Mouse (Mus musculus) macrophage (primary cell): Measurements from ENCODE around the gene Stpg4. TPM values are rescaled to one million over a fixed set of nuclear protein-coding genes. Genes with fewer than 3 reads are reported as not detected.

ENCODE experiments used
- H3K27ac ChIP-seq: fragments of 350-480 bp; formaldehyde crosslinking; 2 replicates; pipeline ENCODE4 v1.9.0; 2021
- H3K36me3 ChIP-seq: fragments of 350-480 bp; formaldehyde crosslinking; 2 replicates; pipeline ENCODE4 v1.9.0; 2021; ENCODE audit errors: inconsistent target
- H3K4me3 ChIP-seq: fragments of 350-480 bp; formaldehyde crosslinking; 2 replicates; pipeline ENCODE4 v1.9.0; 2021; ENCODE audit errors: inconsistent target
- H3K79me2 ChIP-seq: fragments of 350-480 bp; formaldehyde crosslinking; 2 replicates; pipeline ENCODE4 v1.9.0; 2021; ENCODE audit errors: inconsistent target
- WGBS: methylation state at CpG from one replicate; pipeline ENCODE4 v1.1.7; 2026; ENCODE audit warnings: inconsistent platforms; ENCODE audit not compliant: missing documents; 5-methylcytosine and 5-hydroxymethylcytosine counted together
- polyA plus RNA-seq: library from polyadenylated mRNA; stranded (reverse); fragments of 250-400 nt; gene quantifications from 3 replicates; pipeline ENCODE4 v1.2.4, GENCODE M21; 2018; ENCODE audit warnings: inconsistent platforms

Stpg4 gene
- polyA plus RNA-seq, 1 experiment from 2014 or later: not detected

GRCm38 (mm10) chr17:87378354-87379159 is 49.0 kb downstream of the Stpg4 start:
- no peak overlapping the region for H3K4me3 ChIP-seq

DNA sequence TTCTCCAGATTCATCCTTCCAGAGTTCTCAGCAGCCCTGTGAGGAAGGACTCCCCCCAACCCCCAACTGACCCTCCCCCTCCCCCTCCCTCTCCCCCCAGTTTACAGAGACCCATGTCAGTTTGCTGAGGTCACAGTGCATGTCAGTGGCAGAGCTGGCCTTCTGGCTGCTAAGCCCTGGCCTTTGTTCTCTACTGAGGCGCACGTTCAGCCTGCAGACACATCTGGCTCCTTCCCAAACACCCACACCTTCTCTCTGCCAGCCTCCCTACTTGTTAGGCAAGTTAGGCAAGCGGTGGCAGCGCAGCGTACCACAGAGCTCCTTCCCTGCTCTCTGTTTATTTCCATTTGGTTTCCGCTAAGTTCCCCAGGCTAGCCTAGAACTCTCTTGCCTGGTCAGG is 50.0 kb downstream of the Stpg4 start:
- Histone ChIP-seq H3K79me2 (no peaks in the 10 kb centered on the region), H3K27ac (0 out of 2 replicates have a peak overlapping the region, but pooled peaks have one; percentile 74), H3K36me3 (peaks cover 4% of the 10 kb centered on the region; the same call in 1 of the 2 replicates), H3K4me3 (no peak overlapping the region)
- 90% methylated on average over 6 of the region's 6 CpGs for WGBS

More at GRCm38 (mm10) chr17:87378354-87379159, 49.0 kb downstream of the Stpg4 start:
- no peaks in the 10 kb centered on the region for H3K79me2 ChIP-seq
- H3K27ac ChIP-seq: peak overlapping the region; percentile 74
- H3K36me3 ChIP-seq: peaks cover 4% of the 10 kb centered on the region; the same call in 1 of the 2 replicates
- 75% methylated on average over 16 of the region's 16 CpGs for WGBS

DNA sequence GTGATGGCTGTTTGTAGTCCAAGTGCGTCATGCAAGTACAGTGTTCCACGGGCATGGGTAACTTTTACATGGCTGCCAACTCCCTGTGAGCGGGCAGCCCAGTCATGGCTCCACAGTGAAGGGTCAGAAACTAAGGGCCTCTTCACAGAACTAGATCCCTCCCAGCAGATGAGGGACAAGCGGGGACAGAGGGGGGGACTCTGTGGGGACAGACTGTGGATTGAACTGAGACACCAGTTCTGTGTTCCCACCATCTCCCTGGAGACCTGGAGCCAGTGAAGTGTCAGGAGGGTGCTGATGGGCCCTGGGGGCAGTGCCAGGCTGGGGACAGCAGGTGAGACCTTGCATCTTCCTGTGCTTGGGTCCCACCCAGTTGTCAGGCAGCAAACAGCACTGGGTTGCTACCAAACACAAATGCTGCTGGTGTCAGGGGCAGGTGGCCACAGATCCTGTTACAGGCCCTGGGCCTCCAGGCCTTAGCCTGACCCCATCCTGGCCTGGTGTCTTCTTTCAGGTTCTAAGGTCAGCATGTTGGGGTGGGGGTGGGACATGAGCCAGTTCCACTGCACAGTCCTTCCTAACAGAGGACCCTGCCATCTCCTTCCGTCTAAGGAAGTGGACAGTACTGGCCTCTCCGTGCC is 50.6 kb downstream of the Stpg4 start:
- Histone ChIP-seq H3K36me3 (peaks cover 4% of the 10 kb centered on the region; the same call in 1 of the 2 replicates), H3K79me2 (no peaks in the 10 kb centered on the region), H3K4me3 (no peak overlapping the region), H3K27ac (no peak overlapping the region)
- WGBS: 87% methylated on average over 6 of the region's 6 CpGs

DNA sequence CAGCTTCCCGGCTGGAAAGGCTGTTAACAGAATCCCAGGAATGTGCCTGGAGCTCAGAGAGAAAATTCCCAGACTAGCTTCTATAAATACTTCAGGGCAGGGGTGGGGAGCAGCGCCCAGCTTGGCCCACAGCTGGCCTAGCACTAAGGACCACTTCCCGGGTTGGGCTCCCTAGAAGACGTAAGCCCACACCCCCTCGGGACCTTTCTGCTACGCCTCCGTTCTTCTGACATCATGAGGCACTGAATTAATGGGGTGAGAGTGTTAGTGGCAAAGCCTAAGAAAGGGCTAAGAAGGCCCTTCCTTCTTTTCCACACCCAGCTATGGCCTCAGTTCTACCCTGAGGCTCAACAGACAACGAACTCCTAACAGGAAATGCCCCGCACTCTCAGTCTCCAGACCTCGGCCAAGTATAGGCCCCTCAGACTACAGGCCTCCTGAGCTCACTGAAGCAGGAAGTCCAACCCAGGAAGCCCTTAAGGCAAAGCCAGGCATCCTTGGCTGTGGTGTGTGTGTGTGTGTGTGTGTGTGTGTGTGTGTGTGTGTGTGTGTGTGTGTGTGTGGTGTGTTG is 51.5 kb downstream of the Stpg4 start:
- Histone ChIP-seq H3K27ac (no peak overlapping the region), H3K79me2 (no peaks in the 10 kb centered on the region), H3K36me3 (peaks cover 13% of the 10 kb centered on the region; the same call in 1 of the 2 replicates), H3K4me3 (no peak overlapping the region)
- 62% methylated on average over 7 of the region's 10 CpGs for WGBS

DNA sequence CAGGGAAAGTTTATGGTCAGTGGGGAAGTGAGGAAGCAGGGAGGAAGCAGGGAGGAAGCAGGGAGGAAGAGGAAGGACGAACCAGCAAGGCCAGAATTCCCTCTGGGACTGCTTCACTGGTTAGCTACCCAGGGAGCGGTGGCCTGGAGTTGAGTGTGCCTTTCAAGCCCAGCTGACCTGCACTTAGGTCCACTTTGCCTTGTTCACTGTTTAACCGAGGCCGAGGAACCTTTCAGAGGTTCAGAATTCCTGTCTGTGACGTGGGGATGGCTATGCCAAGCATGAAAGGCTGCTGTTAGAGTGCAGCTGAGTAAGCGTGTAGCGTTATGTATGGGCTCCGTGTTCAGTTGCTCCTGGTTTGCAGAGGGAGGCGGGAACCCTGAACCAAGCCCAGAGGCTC is 54.2 kb downstream of the Stpg4 start:
- H3K79me2 ChIP-seq: no peaks in the 10 kb centered on the region
- 96% methylated on average over 9 of the region's 9 CpGs for WGBS
- no peak overlapping the region for H3K27ac ChIP-seq
- peaks cover 25% of the 10 kb centered on the region; the same call in 1 of the 2 replicates for H3K36me3 ChIP-seq
- H3K4me3 ChIP-seq: no peak overlapping the region

DNA sequence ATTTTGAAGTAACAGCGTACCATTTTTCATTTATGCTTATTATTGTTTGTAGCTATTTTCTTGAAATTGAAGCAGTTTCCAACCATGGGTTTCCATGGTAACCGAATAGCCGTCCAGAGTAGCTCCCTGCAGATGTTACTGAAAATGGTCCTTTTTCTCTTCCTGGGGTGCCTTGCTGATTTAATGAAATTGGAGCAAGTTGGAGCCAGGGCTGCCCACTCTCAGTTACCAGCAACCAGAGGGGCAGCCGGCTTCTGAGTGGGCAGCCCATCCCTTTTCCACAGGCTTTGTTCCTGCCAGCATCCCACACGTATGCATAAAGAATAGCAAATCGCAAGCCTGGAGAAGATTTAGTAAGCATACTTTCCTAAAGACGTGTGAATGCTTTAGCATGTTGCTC is 55.4 kb downstream of the Stpg4 start:
- Histone ChIP-seq H3K4me3 (no peak overlapping the region), H3K36me3 (peaks cover 26% of the 10 kb centered on the region; the same call in 1 of the 2 replicates), H3K27ac (no peak overlapping the region), H3K79me2 (no peaks in the 10 kb centered on the region)
- WGBS: 95% methylated on average over 7 of the region's 7 CpGs

GRCm38 (mm10) chr17:87369270-87369759 is 58.2 kb downstream of the Stpg4 start:
- H3K79me2 ChIP-seq: no peaks in the 10 kb centered on the region
- H3K36me3 ChIP-seq: peaks cover 48% of the 10 kb centered on the region
- WGBS: 90% methylated on average over 17 of the region's 18 CpGs
- H3K27ac ChIP-seq: no peak overlapping the region
- no peak overlapping the region for H3K4me3 ChIP-seq

- Histone ChIP-seq H3K79me2 (no peaks in the 10 kb centered on the region), H3K27ac (no peak overlapping the region), H3K36me3 (peaks cover 55% of the 10 kb centered on the region), H3K4me3 (no peak overlapping the region)
- 95% methylated on average over 10 of the region's 10 CpGs for WGBS
Measured at GRCm38 (mm10) chr17:87368481-87368880, 59.1 kb downstream of the Stpg4 start.

DNA sequence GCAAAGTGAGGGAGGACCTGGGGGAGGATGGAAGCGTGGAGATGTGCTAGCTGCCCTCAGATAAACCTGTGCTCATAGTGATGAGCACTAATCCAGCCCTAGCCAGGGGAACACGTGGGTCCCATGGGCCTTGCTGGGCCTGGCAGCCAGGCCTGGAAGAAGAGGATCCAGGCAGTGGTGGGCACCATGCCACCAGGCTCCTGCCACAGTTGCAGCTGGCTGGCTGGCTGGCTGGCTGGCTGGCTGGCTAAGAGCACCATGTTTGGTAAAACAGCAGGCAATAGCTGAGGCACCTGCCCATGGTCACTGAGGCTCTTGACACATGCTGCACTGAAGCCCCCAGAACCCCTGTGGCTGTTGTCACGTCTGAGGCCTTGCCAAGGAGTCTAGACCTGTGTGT is 59.9 kb downstream of the Stpg4 start:
- H3K27ac ChIP-seq: no peak overlapping the region
- 98% methylated on average over 3 of the region's 3 CpGs for WGBS
- H3K4me3 ChIP-seq: no peak overlapping the region
- no peaks in the 10 kb centered on the region for H3K79me2 ChIP-seq
- peaks cover 64% of the 10 kb centered on the region for H3K36me3 ChIP-seq

- Histone ChIP-seq H3K27ac (no peak overlapping the region), H3K36me3 (peaks cover 68% of the 10 kb centered on the region), H3K79me2 (no peaks in the 10 kb centered on the region), H3K4me3 (no peak overlapping the region)
- 91% methylated on average over 4 of the region's 4 CpGs for WGBS
Measured at GRCm38 (mm10) chr17:87367228-87367627, 60.3 kb downstream of the Stpg4 start.

GRCm38 (mm10) chr17:87366520-87366919 is 61.0 kb downstream of the Stpg4 start:
- H3K79me2 ChIP-seq: no peaks in the 10 kb centered on the region
- no peak overlapping the region for H3K4me3 ChIP-seq
- H3K27ac ChIP-seq: no peak overlapping the region
- 90% methylated on average over 2 of the region's 2 CpGs for WGBS
- peaks cover 71% of the 10 kb centered on the region for H3K36me3 ChIP-seq

- Histone ChIP-seq H3K4me3 (no peak overlapping the region), H3K36me3 (peaks cover 71% of the 10 kb centered on the region), H3K79me2 (no peaks in the 10 kb centered on the region), H3K27ac (no peak overlapping the region)
- 54% methylated on average over 6 of the region's 8 CpGs for WGBS
Measured at GRCm38 (mm10) chr17:87365268-87365667, 62.3 kb downstream of the Stpg4 start.

DNA sequence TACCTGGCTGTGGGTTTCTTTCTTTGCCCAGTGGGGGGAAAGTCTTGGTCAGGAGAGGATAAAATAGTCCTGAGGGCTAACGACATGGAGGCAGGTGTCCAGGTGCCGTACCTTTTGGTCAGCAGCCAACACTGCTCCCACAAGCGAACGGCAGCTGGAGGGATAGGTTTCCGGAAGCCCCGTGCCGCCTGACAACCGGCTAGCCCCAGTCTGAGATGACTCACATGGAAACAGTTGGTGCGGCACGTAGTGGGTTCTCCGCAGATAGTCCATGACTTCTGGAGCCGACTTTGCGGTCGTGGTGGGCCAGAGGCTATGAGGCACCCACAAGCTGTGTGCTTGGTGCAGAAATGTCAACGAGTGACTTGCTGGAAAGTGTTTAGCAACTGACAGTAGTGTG is 63.4 kb downstream of the Stpg4 start:
- H3K4me3 ChIP-seq: no peak overlapping the region
- no peak overlapping the region for H3K27ac ChIP-seq
- 97% methylated on average over 15 of the region's 15 CpGs for WGBS
- no peaks in the 10 kb centered on the region for H3K79me2 ChIP-seq
- peaks cover 74% of the 10 kb centered on the region for H3K36me3 ChIP-seq

GRCm38 (mm10) chr17:87361132-87361531 is 66.4 kb downstream of the Stpg4 start:
- Histone ChIP-seq H3K27ac (no peak overlapping the region), H3K4me3 (no peak overlapping the region)
- 89% methylated on average over 3 of the region's 3 CpGs for WGBS

GRCm38 (mm10) chr17:87357506-87357905 is 70.0 kb downstream of the Stpg4 start:
- H3K36me3 ChIP-seq: peaks cover 79% of the 10 kb centered on the region
- no peak overlapping the region for H3K27ac ChIP-seq
- H3K79me2 ChIP-seq: no peaks in the 10 kb centered on the region
- WGBS: 96% methylated on average over 8 of the region's 9 CpGs
- H3K4me3 ChIP-seq: no peak overlapping the region

More at GRCm38 (mm10) chr17:87361132-87361531, 66.4 kb downstream of the Stpg4 start:
- no peaks in the 10 kb centered on the region for H3K79me2 ChIP-seq
- H3K36me3 ChIP-seq: peaks cover 80% of the 10 kb centered on the region
